ENCODE assay signal across 8 mouse cellular contexts in genomic region chr6:4417247-4417709, GRCm38 (mm10).
A peak's percentile ranks its signal among the peaks of the same experiment; 100 is the strongest.
DNase-seq lines count a peak whose midpoint lies in the region; ATAC-seq and TF ChIP-seq lines count a peak whose summit lies in the region.

No protein-coding gene starts in this region.

- H3K4me2 ChIP-seq in forebrain, embryonic 15.5 days (replicated peaks): peak overlapping the region; percentile 32
- H3K4me2 ChIP-seq in hindbrain, postnatal 0 days (ENCODE audit: low read depth, low read length): peak overlapping the region; percentile 43

- H3K27ac ChIP-seq in forebrain, embryonic 15.5 days (replicated peaks): peak overlapping the region; percentile 53
- peak overlapping the region; percentile 73; the same call in 1 of the 2 replicates for H3K27ac ChIP-seq in hindbrain, postnatal 0 days

- 21% methylated on average over 6 of the region's 6 CpGs for WGBS in forebrain, embryonic 15.5 days
- WGBS in hindbrain, postnatal 0 days: 29% methylated on average over 6 of the region's 6 CpGs

- TF ChIP-seq CTCF in hindbrain, postnatal 0 days (IDR thresholded peaks at IDR 0.05; ENCODE audit: low read depth): peak; percentile 72

- no peaks in the 10 kb centered on the region for H3K27me3 ChIP-seq in forebrain, embryonic 15.5 days
- H3K27me3 ChIP-seq in hindbrain, postnatal 0 days (ENCODE audit: insufficient read depth, low read length): no peaks in the 10 kb centered on the region

- peaks cover 11% of the 10 kb centered on the region for H3K4me1 ChIP-seq in forebrain, embryonic 15.5 days
- H3K4me1 ChIP-seq in hindbrain, postnatal 0 days (ENCODE audit: insufficient read depth, low read length): no peaks in the 10 kb centered on the region

- H3K9me3 ChIP-seq in forebrain, embryonic 15.5 days: no peaks in the 10 kb centered on the region
- H3K9me3 ChIP-seq in hindbrain, postnatal 0 days (ENCODE audit: low read length): no peaks in the 10 kb centered on the region

- peak overlapping the region; percentile 17; the same call in 1 of the 2 replicates for H3K4me3 ChIP-seq in forebrain, embryonic 15.5 days
- H3K4me3 ChIP-seq in hindbrain, postnatal 0 days (ENCODE audit: low read length): no peak overlapping the region

- peak; percentile 92 for ATAC-seq in forebrain, embryonic 15.5 days (replicated peaks)
- peak; percentile 95 for ATAC-seq in hindbrain, postnatal 0 days
- ATAC-seq in megakaryocyte progenitor cell, adult 5-6 weeks (replicated peaks; ENCODE audit: poor library complexity): 0 out of 2 replicates have a peak, but pooled peaks have one; percentile 31
- no peak for ATAC-seq in activated CD4-positive, CD25-positive, alpha-beta regulatory T cell, adult 4 months

- peak; percentile 16 for DNase-seq in urinary bladder, postnatal 14 days (ENCODE audit: low spot score)
- DNase-seq in urinary bladder, postnatal 10 days (ENCODE audit: low spot score): no peak
- DNase-seq in hindbrain, postnatal 0 days (ENCODE audit: low spot score): peak; percentile 82
- no peak for DNase-seq in right cerebral cortex, adult 18-20 months
- no peak for DNase-seq in right cerebral cortex, adult 2 months (ENCODE audit: low spot score in 2 of 2)

- H3K9ac ChIP-seq in forebrain, embryonic 15.5 days (replicated peaks): no peak overlapping the region
- H3K9ac ChIP-seq in hindbrain, postnatal 0 days (replicated peaks; ENCODE audit: low read length): no peak overlapping the region; the same call in 1 of the 2 replicates

- H3K36me3 ChIP-seq in forebrain, embryonic 15.5 days: no peaks in the 10 kb centered on the region
- H3K36me3 ChIP-seq in hindbrain, postnatal 0 days (ENCODE audit: insufficient read depth, low read length): no peaks in the 10 kb centered on the region

Comparison
In these comparisons a context has a peak if more than half of its experiments do, and no peak if none do; other contexts are left out.
1. DNase-seq: peak in urinary bladder, postnatal 14 days (single experiment) and hindbrain, postnatal 0 days (single experiment); none in urinary bladder, postnatal 10 days (single experiment), right cerebral cortex, adult 18-20 months (single experiment) and right cerebral cortex, adult 2 months (0 of 2).